Mouse (Mus musculus) macrophage (primary cell): Measurements from ENCODE around the gene Oxnad1. TPM values are rescaled to one million over a fixed set of nuclear protein-coding genes. Genes with fewer than 3 reads are reported as not detected.
"Not testable (repeated sequence)": the region's sequence is repeated elsewhere in the genome, so short reads cannot be mapped to it uniquely, and the experiment has no call there.

Experiments
- H3K27ac ChIP-seq: fragments of 350-480 bp; formaldehyde crosslinking; 2 replicates; pipeline ENCODE4 v1.9.0; 2021
- H3K36me3 ChIP-seq: fragments of 350-480 bp; formaldehyde crosslinking; 2 replicates; pipeline ENCODE4 v1.9.0; 2021; ENCODE audit errors: inconsistent target
- H3K4me3 ChIP-seq: fragments of 350-480 bp; formaldehyde crosslinking; 2 replicates; pipeline ENCODE4 v1.9.0; 2021; ENCODE audit errors: inconsistent target
- H3K79me2 ChIP-seq: fragments of 350-480 bp; formaldehyde crosslinking; 2 replicates; pipeline ENCODE4 v1.9.0; 2021; ENCODE audit errors: inconsistent target
- WGBS: methylation state at CpG from one replicate; pipeline ENCODE4 v1.1.7; 2026; ENCODE audit warnings: inconsistent platforms; ENCODE audit not compliant: missing documents; 5-methylcytosine and 5-hydroxymethylcytosine counted together
- polyA plus RNA-seq: library from polyadenylated mRNA; stranded (reverse); fragments of 250-400 nt; gene quantifications from 3 replicates; pipeline ENCODE4 v1.2.4, GENCODE M21; 2018; ENCODE audit warnings: inconsistent platforms

The Oxnad1 gene
- polyA plus RNA-seq, 1 experiment from 2014 or later = 12.3 TPM

DNA sequence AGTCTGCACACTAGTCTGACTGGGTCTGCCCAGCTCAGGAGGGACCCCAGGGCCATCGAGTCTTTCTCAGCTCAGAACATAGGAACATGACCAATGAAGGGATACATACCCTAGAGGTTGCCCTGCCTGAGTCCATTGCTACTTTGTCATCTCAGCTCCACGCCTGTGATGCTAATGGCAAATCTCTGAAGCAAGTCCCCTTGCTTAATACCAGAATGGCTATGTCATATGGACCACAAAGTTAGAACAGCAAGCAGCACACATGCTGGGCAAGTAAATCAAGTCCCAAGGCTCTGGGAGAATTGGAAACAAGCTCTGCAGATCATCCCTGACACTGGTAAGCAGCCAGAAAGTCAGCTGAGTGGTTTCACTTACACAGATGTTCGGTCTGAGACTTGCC lies 13.8 kb downstream of the Oxnad1 start:
- H3K36me3 ChIP-seq = peaks cover 34% of the 10 kb centered on the region; the same call in 1 of the 2 replicates
- WGBS = 95% methylated on average over 3 of the region's 3 CpGs
- H3K27ac ChIP-seq = no peak overlapping the region

DNA sequence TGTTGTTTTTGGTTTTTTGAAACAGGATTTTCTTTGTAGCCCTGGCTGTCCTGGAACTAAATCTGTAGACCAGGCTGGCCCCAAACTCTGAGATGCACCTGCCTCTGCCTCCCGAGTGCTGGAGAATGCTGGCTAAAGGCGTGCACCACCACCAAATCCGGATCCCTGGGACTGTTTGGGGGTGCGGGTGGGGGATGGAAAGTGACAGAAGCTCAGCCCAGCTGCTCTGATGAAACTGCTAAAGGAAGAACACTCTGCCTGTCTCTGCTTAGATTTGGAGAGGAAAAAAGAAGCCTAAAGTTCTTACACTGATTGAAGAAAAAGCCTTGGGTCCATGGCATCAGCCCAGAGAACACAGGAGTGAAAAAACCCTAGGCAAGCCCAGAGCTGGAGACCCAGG lies 18.4 kb downstream of the Oxnad1 start:
- H3K79me2 ChIP-seq = no peaks in the 10 kb centered on the region
- H3K4me3 ChIP-seq = no peak overlapping the region
- WGBS = 100% methylated on average over 2 of the region's 4 CpGs
- H3K36me3 ChIP-seq = peaks cover 11% of the 10 kb centered on the region; the same call in 1 of the 2 replicates
- no peak overlapping the region for H3K27ac ChIP-seq

More for the DNA sequence above, 13.8 kb downstream of the Oxnad1 start:
- Histone ChIP-seq H3K4me3 (no peak overlapping the region), H3K79me2 (no peaks in the 10 kb centered on the region)

DNA sequence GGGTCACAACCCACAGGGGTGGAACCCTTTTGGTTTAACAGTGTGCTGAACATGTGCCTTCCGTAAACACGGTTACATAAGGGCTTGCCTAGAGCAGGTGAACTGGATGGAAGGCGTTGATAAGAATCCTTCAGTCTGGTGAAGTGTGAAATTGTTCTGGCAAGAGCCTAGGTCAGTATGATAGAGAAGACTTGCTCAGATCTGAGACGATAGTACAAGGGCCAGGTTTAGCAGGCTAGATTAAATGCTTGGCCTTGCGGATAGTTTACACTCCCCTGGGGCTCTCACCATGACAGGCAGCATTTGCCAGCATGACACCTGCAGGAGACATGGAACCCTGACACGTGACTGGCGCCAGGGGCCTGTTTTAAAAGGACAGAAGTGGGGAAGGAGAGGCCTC lies 20.5 kb downstream of the Oxnad1 start:
- Histone ChIP-seq H3K27ac (no peak overlapping the region), H3K36me3 (no peaks in the 10 kb centered on the region), H3K79me2 (no peaks in the 10 kb centered on the region), H3K4me3 (no peak overlapping the region)
- WGBS = 88% methylated on average over 7 of the region's 7 CpGs

DNA sequence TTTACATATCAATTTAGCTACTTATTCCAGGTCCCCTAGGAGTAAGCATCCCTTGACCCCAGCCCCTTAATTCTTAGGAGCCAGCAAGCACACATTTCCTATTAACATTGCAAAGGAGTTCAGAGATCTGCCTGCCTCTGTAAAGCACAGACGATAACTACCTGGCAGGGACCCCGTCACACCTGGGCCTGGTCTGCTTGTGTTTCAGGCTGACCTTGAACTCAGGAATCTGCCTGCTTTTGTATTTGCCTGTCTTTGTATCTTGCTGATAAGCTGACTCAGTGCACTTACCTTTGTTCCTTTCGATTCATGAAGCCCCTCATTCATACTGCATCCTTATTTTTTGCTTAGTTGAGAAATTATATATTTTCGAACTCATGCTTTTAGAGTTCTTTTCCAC lies 21.7 kb downstream of the Oxnad1 start:
- Histone ChIP-seq H3K79me2 (no peaks in the 10 kb centered on the region), H3K27ac (no peak overlapping the region), H3K4me3 (no peak overlapping the region), H3K36me3 (no peaks in the 10 kb centered on the region)
- WGBS = 89% methylated on average over 4 of the region's 4 CpGs

DNA sequence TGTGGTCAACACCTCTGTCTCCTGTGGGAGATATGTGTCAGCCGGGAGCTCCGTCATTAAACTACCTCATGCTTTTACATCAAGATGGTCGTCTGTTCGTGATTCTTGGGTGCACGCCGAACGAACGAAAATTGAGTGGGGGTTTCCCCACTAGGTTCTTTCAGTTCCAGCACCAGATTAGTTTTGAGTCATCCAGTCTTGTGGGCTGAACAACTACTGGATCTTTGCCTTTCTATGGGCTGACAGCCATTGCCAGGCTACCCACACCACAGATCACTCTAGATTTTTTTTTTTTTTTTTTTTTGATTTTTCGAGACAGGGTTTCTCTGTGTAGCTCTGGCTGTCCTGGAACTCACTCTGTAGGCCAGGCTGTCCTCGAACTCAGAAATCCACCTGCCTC lies 26.9 kb downstream of the Oxnad1 start:
- H3K4me3 ChIP-seq, H3K36me3 ChIP-seq, H3K79me2 ChIP-seq, H3K27ac ChIP-seq: not testable (repeated sequence)
- WGBS = over 99% methylated on average over 9 of the region's 10 CpGs

DNA sequence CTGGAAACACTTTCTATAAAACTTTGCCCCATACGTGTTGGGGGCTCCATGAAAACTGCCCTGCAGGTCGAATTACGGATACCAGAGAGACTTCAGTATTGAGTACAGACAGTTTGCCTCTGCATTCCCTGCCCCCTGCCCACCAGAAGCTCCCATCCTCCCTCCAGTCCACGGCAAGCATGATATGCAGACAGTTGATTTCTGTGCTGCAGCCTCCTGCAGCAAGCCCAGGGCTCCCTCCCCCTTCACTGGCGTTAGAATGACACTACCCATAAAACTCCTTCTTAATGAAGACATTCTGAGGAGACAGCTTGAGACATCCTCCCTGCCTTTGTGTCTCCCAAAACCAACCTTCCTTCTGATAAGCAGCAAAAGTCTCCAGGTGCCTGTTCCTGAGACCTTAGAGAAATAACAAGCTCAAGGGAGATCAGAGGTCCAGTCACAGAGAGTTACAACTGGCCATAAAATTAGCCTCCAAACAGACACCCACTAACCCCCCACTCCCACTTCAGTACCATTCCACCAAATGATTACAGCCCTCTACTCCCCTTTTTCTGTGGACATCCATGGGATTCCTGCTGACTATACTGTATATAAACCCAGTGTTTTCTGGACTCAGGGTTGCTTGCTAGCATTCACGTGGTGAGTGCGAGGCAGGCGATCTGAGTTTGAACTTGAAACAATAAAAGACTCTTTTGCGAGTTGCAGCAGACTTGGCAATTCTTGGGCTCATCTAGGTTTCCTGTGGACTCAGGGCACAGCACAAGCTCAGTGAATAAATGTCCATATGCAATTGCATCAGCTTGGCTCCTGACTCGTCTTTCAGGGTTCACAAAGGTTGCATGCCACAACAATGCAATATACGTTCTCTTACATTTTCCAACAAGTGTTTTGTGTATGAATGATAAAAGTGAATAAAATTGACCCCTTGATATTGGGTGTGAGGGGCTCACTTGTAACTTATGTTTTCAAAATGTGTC lies 36.1 kb downstream of the Oxnad1 start:
- no peaks in the 10 kb centered on the region for H3K36me3 ChIP-seq
- no peak overlapping the region for H3K4me3 ChIP-seq
- H3K27ac ChIP-seq = no peak overlapping the region
- 81% methylated on average over 11 of the region's 11 CpGs for whole genome bisulfite sequencing
- H3K79me2 ChIP-seq = no peaks in the 10 kb centered on the region

DNA sequence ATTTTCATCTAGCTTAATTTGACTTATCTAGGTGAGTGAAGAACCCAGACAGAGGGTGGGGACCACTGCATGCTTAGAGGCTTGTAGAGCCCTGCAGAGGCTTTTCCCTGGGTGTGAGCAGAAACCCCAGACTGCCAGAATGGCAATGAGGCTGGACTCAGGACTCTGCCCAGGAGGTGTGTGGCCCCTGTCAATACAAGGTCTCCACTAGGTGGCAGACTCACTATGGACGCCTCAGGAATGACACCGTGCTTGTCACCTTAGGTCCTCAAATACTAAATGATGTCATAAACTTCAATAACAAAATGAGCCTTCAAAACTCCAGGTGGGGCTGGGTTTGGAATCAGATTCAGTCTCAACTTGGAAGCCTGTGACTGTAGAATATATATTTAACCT lies 36.7 kb downstream of the Oxnad1 start:
- H3K4me3 ChIP-seq = no peak overlapping the region
- H3K79me2 ChIP-seq = no peaks in the 10 kb centered on the region
- WGBS = 0% methylated on average over 2 of the region's 2 CpGs

DNA sequence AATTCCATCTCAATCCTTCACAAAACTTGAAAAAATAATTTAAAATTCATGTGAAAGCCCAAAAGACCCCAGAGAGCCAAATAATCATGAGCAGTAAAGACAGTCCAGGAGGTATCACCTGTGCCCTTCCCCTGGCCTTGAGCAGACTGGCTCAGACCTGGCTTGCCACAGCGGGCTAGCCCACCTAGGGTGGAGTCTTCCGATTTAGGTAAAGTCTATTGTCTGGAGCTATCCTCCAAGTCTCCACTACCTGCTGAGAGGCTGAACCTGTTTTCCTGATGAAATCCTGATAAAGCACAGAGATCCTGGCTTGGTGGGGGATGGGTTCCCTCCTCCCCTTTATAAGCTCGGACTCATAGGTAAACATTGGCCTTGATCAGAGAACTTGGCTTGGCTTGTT lies 39.1 kb downstream of the Oxnad1 start:
- no peaks in the 10 kb centered on the region for H3K79me2 ChIP-seq
- H3K4me3 ChIP-seq = no peak overlapping the region
- H3K36me3 ChIP-seq = no peaks in the 10 kb centered on the region
- H3K27ac ChIP-seq = no peak overlapping the region
- 97% methylated on average over 3 of the region's 3 CpGs for WGBS

More for the DNA sequence above, 36.7 kb downstream of the Oxnad1 start:
- Histone ChIP-seq H3K27ac (no peak overlapping the region), H3K36me3 (no peaks in the 10 kb centered on the region)

DNA sequence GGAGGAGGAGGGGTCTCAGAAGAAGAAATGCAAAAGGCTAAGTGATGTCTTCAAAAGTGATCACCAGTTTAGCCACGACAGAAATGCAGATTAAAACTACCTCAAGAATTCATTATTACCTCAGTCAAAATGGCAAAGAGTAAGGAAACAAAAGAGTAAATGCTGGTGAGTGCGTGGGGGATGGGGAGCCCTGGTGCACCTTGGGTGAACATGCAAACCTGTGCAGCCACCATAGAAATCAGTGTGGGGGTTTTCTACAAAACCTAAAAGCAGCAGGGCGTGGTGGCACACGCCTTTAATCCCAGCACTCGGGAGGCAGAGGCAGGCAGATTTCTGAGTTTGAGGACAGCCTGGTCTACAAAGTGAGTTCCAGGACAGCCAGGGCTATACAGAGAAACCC lies 40.1 kb downstream of the Oxnad1 start:
- H3K36me3 ChIP-seq, H3K79me2 ChIP-seq, H3K4me3 ChIP-seq, H3K27ac ChIP-seq: not testable (repeated sequence)
- 88% methylated on average over 5 of the region's 5 CpGs for WGBS

DNA sequence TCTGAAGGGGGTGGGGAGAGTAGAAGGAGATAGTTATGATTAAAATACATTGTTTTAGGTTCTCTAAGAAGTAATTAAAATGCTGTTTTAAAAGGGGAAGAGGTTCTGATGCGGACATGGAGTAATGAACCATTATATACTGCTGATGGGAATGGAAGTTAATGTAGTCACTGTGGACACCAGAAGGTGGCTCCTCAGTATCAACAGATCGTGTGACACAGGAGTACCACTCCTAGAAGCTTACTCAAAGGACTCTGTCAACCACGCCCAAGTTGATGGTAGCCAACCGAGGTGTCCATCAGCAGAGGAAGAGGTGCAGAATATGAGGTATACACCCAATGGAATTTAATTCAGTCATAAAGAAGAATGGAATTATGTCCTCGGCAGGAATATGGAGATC lies 43.2 kb downstream of the Oxnad1 start:
- Histone ChIP-seq H3K36me3 (no peaks in the 10 kb centered on the region), H3K4me3 (no peak overlapping the region), H3K27ac (no peak overlapping the region), H3K79me2 (no peaks in the 10 kb centered on the region)
- WGBS = 58% methylated on average over 5 of the region's 5 CpGs

DNA sequence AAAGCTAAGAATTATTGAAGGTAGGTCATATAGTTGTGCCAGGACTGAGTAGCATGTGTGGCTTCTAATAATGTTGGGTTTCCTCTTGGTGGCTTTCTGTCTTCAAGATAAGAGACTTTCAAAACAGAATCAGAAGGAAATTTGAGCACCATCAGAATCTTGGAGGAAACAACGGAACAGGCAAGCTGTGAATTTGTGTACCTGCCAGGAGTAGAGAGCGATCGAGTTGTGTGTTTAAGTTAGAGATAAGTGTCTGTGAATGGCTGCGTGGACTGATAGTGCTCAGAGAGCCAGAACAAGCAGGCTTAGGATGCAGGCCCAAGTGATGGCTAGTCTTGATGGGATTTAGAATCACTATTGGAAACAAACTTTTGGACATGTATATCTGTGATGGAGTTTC lies 46.7 kb downstream of the Oxnad1 start:
- 14% methylated on average over 4 of the region's 4 CpGs for whole genome bisulfite sequencing
- H3K4me3 ChIP-seq = no peak overlapping the region
- no peak overlapping the region for H3K27ac ChIP-seq
- H3K79me2 ChIP-seq = no peaks in the 10 kb centered on the region
- H3K36me3 ChIP-seq = no peaks in the 10 kb centered on the region

DNA sequence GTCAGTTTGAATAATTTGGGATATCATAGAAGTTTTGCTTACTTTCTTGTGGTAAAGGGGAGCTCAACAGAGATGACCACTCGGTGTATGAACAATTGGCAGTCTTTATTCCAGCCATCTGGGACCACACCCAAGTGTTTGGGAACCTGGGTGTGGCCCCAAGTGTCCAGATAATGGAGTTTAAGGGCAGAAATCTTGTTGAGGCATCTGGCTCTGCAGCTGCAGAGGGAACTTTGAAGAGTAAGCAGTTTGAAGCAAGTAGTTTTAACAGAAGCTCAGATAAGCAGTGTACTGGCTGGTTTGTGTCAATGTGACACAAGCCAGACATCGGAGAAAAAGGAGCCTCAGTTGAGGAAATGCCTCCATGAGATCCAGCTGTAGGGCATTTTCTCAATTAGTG lies 49.1 kb downstream of the Oxnad1 start:
- H3K36me3 ChIP-seq = no peaks in the 10 kb centered on the region
- no peaks in the 10 kb centered on the region for H3K79me2 ChIP-seq
- H3K27ac ChIP-seq = no peak overlapping the region
- WGBS = 76% methylated on average over 2 of the region's 2 CpGs
- H3K4me3 ChIP-seq = no peak overlapping the region

DNA sequence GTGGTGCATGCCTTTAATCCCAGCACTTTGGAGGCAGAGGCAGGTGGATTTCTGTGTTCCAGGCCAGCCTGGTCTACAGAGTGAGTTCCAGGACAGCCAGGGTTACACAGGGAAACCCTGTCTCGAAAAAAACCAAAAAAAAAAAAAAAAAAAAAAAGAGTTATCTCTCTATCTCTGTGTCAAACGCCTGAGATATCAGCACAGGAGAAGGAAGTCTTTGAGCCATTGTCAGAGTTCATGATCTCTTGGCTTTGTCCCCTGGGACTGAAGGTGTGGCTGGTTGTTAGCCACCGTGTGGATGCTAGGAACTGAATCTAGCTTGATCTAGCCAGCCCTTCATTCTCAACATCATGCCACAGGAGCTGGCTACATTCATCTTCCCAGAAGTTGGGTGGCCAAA lies 51.3 kb downstream of the Oxnad1 start:
- not testable (repeated sequence) for H3K36me3 ChIP-seq, H3K27ac ChIP-seq
- WGBS = 66% methylated on average over 2 of the region's 3 CpGs

DNA sequence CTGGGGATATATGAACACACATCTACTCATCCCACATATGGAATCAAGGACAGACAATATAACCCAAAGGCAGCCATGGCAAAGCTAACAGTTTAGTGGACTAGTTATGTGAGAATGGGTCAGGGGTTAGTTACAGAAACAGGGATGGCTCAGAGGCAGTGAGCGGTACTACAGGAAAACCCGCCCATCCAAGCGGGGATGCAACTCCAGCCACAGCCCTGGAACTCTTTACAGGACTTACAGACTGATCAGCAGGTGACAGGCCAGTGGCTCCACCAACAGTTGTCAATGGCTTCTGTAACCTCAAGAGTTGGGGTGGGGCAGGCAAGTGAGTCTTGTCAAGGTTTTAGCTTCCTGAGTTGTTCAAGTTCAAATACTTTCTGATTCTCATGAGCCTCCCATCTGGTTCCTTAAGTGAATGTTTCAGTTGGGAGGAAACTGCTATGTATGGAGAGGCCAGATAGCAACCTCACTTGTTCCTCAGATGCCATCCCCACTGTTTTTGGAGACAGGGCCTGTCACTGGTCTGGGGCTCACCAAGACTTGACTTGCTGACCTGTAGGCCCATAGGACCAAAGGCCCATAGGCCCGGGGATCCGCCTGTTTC lies 55.3 kb downstream of the Oxnad1 start:
- Histone ChIP-seq H3K79me2 (no peaks in the 10 kb centered on the region), H3K36me3 (no peaks in the 10 kb centered on the region), H3K4me3 (no peak overlapping the region), H3K27ac (no peak overlapping the region)
- WGBS = 97% methylated on average over 5 of the region's 5 CpGs

More for the DNA sequence above, 51.3 kb downstream of the Oxnad1 start:
- H3K4me3 ChIP-seq, H3K79me2 ChIP-seq: not testable (repeated sequence)

DNA sequence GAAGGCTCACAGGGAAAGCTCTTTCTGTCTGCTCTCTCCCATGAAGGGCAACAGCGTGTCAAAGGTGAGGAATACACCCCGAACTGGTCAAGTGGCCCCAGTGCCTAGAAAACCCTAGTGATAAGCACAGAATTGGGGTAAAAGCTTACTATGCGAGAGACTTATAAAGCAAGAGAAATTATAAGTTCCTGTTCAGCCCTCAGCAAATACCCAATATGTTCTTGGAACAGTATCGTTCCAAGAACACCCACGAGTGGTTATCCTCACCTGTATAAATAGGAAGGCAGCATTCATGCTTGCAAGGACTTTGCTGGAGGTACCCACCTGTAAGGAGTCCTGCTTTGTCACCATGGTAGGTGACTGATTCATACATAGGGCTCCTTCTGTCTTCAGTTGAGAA lies 56.5 kb downstream of the Oxnad1 start, which contains the start of gene Msmb:
Msmb (plus strand) TSS at position 301 of the 400 bp plus-strand sequence.
- no peak within 1 kb of the TSS for H3K4me3 ChIP-seq
- H3K79me2 ChIP-seq = no peaks in the 10 kb centered on the region
- H3K27ac ChIP-seq = no peak within 1 kb of the TSS
- WGBS = 90% methylated on average over 5 of the region's 5 CpGs
- no peaks in the 10 kb centered on the region for H3K36me3 ChIP-seq
